ENCODE assay signal across 14 mouse cellular contexts in the genomic region with DNA sequence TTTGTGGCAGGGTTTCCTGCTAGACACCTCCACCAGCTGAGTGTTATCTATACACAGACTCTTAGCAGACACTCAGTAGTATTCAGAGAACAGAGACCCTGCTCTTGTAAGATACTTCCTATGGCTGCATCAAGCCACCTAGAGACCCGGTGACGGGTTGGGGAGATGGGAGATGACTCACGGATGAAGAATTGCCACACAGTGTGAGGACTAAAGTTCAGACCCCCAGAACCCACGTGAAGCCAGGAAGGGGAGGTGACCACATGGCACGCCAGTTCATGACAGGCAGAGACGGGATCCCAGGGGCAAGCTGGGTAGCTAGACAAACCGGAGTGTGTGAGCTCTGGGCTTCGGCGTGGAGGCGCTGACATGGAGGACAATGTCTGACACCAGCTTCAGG. TPM values are rescaled to one million over a fixed set of nuclear protein-coding genes. Genes with fewer than 3 reads are reported as not detected.
A peak's percentile ranks its signal among the peaks of the same experiment; 100 is the strongest.
DNase-seq lines count a peak whose midpoint lies in the region; ATAC-seq and TF ChIP-seq lines count a peak whose summit lies in the region.
"Had no signal": no experiment of that assay in that cellular context is flagged by ENCODE, and none has a peak within 500 bp of the region (broad histone marks: within the 10 kb centered on the region; RNA-seq: fewer than 3 reads in every experiment).

No protein-coding gene starts in this region.

- H3K36me3 ChIP-seq in stomach, embryonic 15.5 days, result no peaks in the 10 kb centered on the region
- no peaks in the 10 kb centered on the region for H3K36me3 ChIP-seq in stomach, postnatal 0 days (ENCODE audit: control insufficient read depth, insufficient read depth, low read length)
- no peaks in the 10 kb centered on the region for H3K36me3 ChIP-seq in intestine, postnatal 0 days (ENCODE audit: control insufficient read depth, insufficient read depth)
- no peaks in the 10 kb centered on the region for H3K36me3 ChIP-seq in myocyte (ENCODE audit: control insufficient read depth, insufficient read depth)
- H3K36me3 ChIP-seq: G1E; neural tube, embryonic 15.5 days had no signal

- no peak overlapping the region for H3K4me2 ChIP-seq in stomach, embryonic 15.5 days
- no peak overlapping the region for H3K4me2 ChIP-seq in stomach, postnatal 0 days (replicated peaks; ENCODE audit: low read depth)
- no peak overlapping the region for H3K4me2 ChIP-seq in intestine, postnatal 0 days (replicated peaks; ENCODE audit: low read depth)
- peak overlapping the region; percentile 30 for H3K4me2 ChIP-seq in myocyte (ENCODE audit: low read depth)
- H3K4me2 ChIP-seq: neural tube, embryonic 15.5 days had no signal

- ATAC-seq in stomach, embryonic 15.5 days (ENCODE audit: insufficient read depth, low FRiP score, low read depth), result peak; percentile 21; the same call in 1 of the 2 replicates
- no peak for ATAC-seq in stomach, postnatal 0 days (ENCODE audit: low FRiP score, low TSS enrichment)
- peak; percentile 44; the same call in 1 of the 2 replicates for ATAC-seq in intestine, postnatal 0 days
- ATAC-seq: hindbrain, embryonic 16.5 days had no signal

- WGBS in stomach, embryonic 15.5 days, result 79% methylated on average over 10 of the region's 10 CpGs
- WGBS in stomach, postnatal 0 days, result 80% methylated on average over 10 of the region's 10 CpGs
- WGBS in intestine, postnatal 0 days, result 65% methylated on average over 10 of the region's 10 CpGs

- peaks cover 9% of the 10 kb centered on the region; the same call in 1 of the 2 replicates for H3K4me1 ChIP-seq in stomach, embryonic 15.5 days
- H3K4me1 ChIP-seq in stomach, postnatal 0 days (replicated peaks; ENCODE audit: control insufficient read depth, insufficient read depth), result no peaks in the 10 kb centered on the region
- H3K4me1 ChIP-seq in intestine, postnatal 0 days (replicated peaks; ENCODE audit: control insufficient read depth, insufficient read depth, low read length), result no peaks in the 10 kb centered on the region

- no peak for TF ChIP-seq POLR2A in myocyte (IDR thresholded peaks at IDR 0.05; ENCODE audit: insufficient read length, low read depth)

- H3K79me2 ChIP-seq in myocyte (ENCODE audit: control insufficient read depth, insufficient read depth), result no peaks in the 10 kb centered on the region

- peak; percentile 83 for DNase-seq in heart, adult 11 months
- no peak for DNase-seq in heart, adult 18-20 months
- DNase-seq in stomach, postnatal 0 days (ENCODE audit: low spot score), result no peak
- DNase-seq in cerebellum, postnatal 36 days, result no peak
- no peak for DNase-seq in adrenal gland, adult (ENCODE audit: inconsistent age in 2 of 2, low spot score in 1 of 2)
- DNase-seq: cerebellum, adult 8-10 months; embryo, embryonic 11 days; lung, adult 18-20 months had no signal

- no peaks in the 10 kb centered on the region for H3K9me3 ChIP-seq in stomach, embryonic 15.5 days
- no peaks in the 10 kb centered on the region for H3K9me3 ChIP-seq in stomach, postnatal 0 days (ENCODE audit: control insufficient read depth, low read length)
- H3K9me3 ChIP-seq in intestine, postnatal 0 days (ENCODE audit: control insufficient read depth), result no peaks in the 10 kb centered on the region
- H3K9me3 ChIP-seq: neural tube, embryonic 15.5 days had no signal

- no peak overlapping the region for H3K9ac ChIP-seq in stomach, embryonic 15.5 days
- H3K9ac ChIP-seq in stomach, postnatal 0 days (ENCODE audit: low read length), result no peak overlapping the region
- H3K9ac ChIP-seq in intestine, postnatal 0 days (ENCODE audit: low read depth, low read length), result no peak overlapping the region
- H3K9ac ChIP-seq: neural tube, embryonic 15.5 days had no signal

- H3K27ac ChIP-seq in stomach, embryonic 15.5 days, result no peak overlapping the region
- no peak overlapping the region for H3K27ac ChIP-seq in stomach, postnatal 0 days (replicated peaks)
- no peak overlapping the region for H3K27ac ChIP-seq in intestine, postnatal 0 days (ENCODE audit: low read depth, low read length)
- H3K27ac ChIP-seq: neural tube, embryonic 15.5 days had no signal

- H3K4me3 ChIP-seq in stomach, embryonic 15.5 days (replicated peaks), result no peak overlapping the region
- H3K4me3 ChIP-seq in stomach, postnatal 0 days (ENCODE audit: low read depth, low read length), result no peak overlapping the region
- H3K4me3 ChIP-seq in intestine, postnatal 0 days (ENCODE audit: low read depth, low read length), result no peak overlapping the region
- no peak overlapping the region for H3K4me3 ChIP-seq in myocyte
- H3K4me3 ChIP-seq: neural tube, embryonic 15.5 days had no signal

- H3K27me3 ChIP-seq in stomach, embryonic 15.5 days (replicated peaks), result no peaks in the 10 kb centered on the region
- no peaks in the 10 kb centered on the region for H3K27me3 ChIP-seq in stomach, postnatal 0 days (ENCODE audit: control insufficient read depth, insufficient read depth, low read length)
- H3K27me3 ChIP-seq in intestine, postnatal 0 days (replicated peaks; ENCODE audit: control insufficient read depth, insufficient read depth, low read length), result no peaks in the 10 kb centered on the region
- H3K27me3 ChIP-seq in myocyte (ENCODE audit: control insufficient read depth, insufficient read depth, insufficient read length), result no peaks in the 10 kb centered on the region
- H3K27me3 ChIP-seq: neural tube, embryonic 15.5 days had no signal

- no peak for TF ChIP-seq EP300 in stomach, postnatal 0 days (optimal IDR thresholded peaks at IDR 0.05)

- no peak overlapping the region for H3ac ChIP-seq in myocyte (ENCODE audit: control insufficient read depth, insufficient read length)

- TF ChIP-seq CTCF in stomach, postnatal 0 days (IDR thresholded peaks at IDR 0.05; ENCODE audit: low read depth), result no peak
- TF ChIP-seq CTCF in intestine, postnatal 0 days (IDR thresholded peaks at IDR 0.05; ENCODE audit: low read depth), result no peak

TF ChIP-seq in myocyte, 11 proteins besides CTCF, POLR2A, EP300 and RAD21:
- TF ChIP-seq E2F4 (IDR thresholded peaks at IDR 0.05; ENCODE audit: insufficient read depth) (no peak), CEBPB (IDR thresholded peaks at IDR 0.05; ENCODE audit: insufficient read depth, poor library complexity, severe bottlenecking) (no peak), MYOD1 (IDR thresholded peaks at IDR 0.05; ENCODE audit: control insufficient read depth in 1 of 3, insufficient read length in 2 of 3, low read depth in 2 of 3) (no peak), MYOG (IDR thresholded peaks at IDR 0.05; ENCODE audit: control insufficient read depth in 1 of 3, insufficient read depth in 1 of 3, insufficient read length in 2 of 3, low read depth in 2 of 3) (no peak), MAX (IDR thresholded peaks at IDR 0.05; ENCODE audit: low read depth) (no peak), POLR2AphosphoS2 (IDR thresholded peaks at IDR 0.05; ENCODE audit: insufficient read length, low read depth) (no peak), USF1 (IDR thresholded peaks at IDR 0.05; ENCODE audit: low read depth) (no peak), REST (IDR thresholded peaks at IDR 0.05; ENCODE audit: insufficient read depth, insufficient read length) (no peak)

RNA-seq across cellular contexts. Expression of gene Gpd1l, which starts 8.7 kb away (rescaled TPM):
- 10 to 100 TPM; 38.0 to 40.4 TPM for total RNA-seq in heart, adult 18-20 months (2021)
- polyA plus RNA-seq in stomach, embryonic 15.5 days (2015; fragmentation: Nextera tagmentation; extraction: Ambion mirVana), result 17.3 and 18.6 TPM in 2 replicates
- 17.3 and 19.2 TPM in 2 replicates for polyA plus RNA-seq in stomach, postnatal 0 days (2015; fragmentation: Nextera tagmentation; extraction: Ambion mirVana)
- 31.4 and 32.9 TPM in 2 replicates for polyA plus RNA-seq in intestine, postnatal 0 days (2015; fragmentation: Nextera tagmentation; extraction: Ambion mirVana)
- 19.5 TPM for polyA plus RNA-seq in myocyte (2012; fragmentation: generic; extraction: Trizol)

RNA-seq across cellular contexts. Expression of gene Osbpl10, which starts 53.3 kb away (rescaled TPM):
- 1 to 10 TPM; 2.7 to 3.4 TPM for total RNA-seq in heart, adult 18-20 months (2021)
- 2.0 and 2.3 TPM in 2 replicates for polyA plus RNA-seq in stomach, embryonic 15.5 days (2015; fragmentation: Nextera tagmentation; extraction: Ambion mirVana)
- 1.4 and 1.7 TPM in 2 replicates for polyA plus RNA-seq in stomach, postnatal 0 days (2015; fragmentation: Nextera tagmentation; extraction: Ambion mirVana)
- 3.8 and 4.3 TPM in 2 replicates for polyA plus RNA-seq in intestine, postnatal 0 days (2015; fragmentation: Nextera tagmentation; extraction: Ambion mirVana)
- polyA plus RNA-seq in myocyte (2012; fragmentation: generic; extraction: Trizol), result 1.7 TPM
- polyA plus RNA-seq: G1E had no signal

RNA-seq across cellular contexts. Expression of gene Rps27rt, which starts 57.5 kb away (rescaled TPM):
- total RNA-seq in heart, adult 18-20 months (2021), result 10 to 100 TPM; 15.8 to 18.0 TPM
- polyA plus RNA-seq in stomach, embryonic 15.5 days (2015; fragmentation: Nextera tagmentation; extraction: Ambion mirVana), result 360 and 1,042 TPM in 2 replicates
- 682 and 701 TPM in 2 replicates for polyA plus RNA-seq in stomach, postnatal 0 days (2015; fragmentation: Nextera tagmentation; extraction: Ambion mirVana)
- 456 and 498 TPM in 2 replicates for polyA plus RNA-seq in intestine, postnatal 0 days (2015; fragmentation: Nextera tagmentation; extraction: Ambion mirVana)
- 223 TPM for polyA plus RNA-seq in myocyte (2012; fragmentation: generic; extraction: Trizol)
